ENCODE assay signal across 22 mouse cellular contexts in genomic region chr6:67348065-67348464, GRCm38 (mm10). TPM values are rescaled to one million over a fixed set of nuclear protein-coding genes. Genes with fewer than 3 reads are reported as not detected.
DNase-seq lines count a peak whose midpoint lies in the region; ATAC-seq and TF ChIP-seq lines count a peak whose summit lies in the region.
"Had no signal": no experiment of that assay in that cellular context is flagged by ENCODE, and none has a peak within 500 bp of the region (broad histone marks: within the 10 kb centered on the region; RNA-seq: fewer than 3 reads in every experiment).

No protein-coding gene starts in this region.

- H3K36me3 ChIP-seq in liver, adult 2 months (ENCODE audit: control insufficient read depth, insufficient read depth, low read length), result no peaks in the 10 kb centered on the region
- no peaks in the 10 kb centered on the region for H3K36me3 ChIP-seq in liver, embryonic 11.5 days (ENCODE audit: control insufficient read depth, insufficient read depth, low read length)
- no peaks in the 10 kb centered on the region for H3K36me3 ChIP-seq in stomach, postnatal 0 days (ENCODE audit: control insufficient read depth, insufficient read depth, low read length)
- no peaks in the 10 kb centered on the region for H3K36me3 ChIP-seq in hindbrain, postnatal 0 days (ENCODE audit: insufficient read depth, low read length)
- H3K36me3 ChIP-seq: intestine, embryonic 15.5 days; kidney, embryonic 15.5 days; midbrain, embryonic 12.5 days had no signal

- TF ChIP-seq EP300 in stomach, postnatal 0 days (optimal IDR thresholded peaks at IDR 0.05), result no peak

- DNase-seq in liver, adult 2 months (ENCODE audit: extremely low read depth, low read depth, low spot score), result peak; percentile 3
- no peak for DNase-seq in liver, embryonic 11.5 days (ENCODE audit: low spot score)
- DNase-seq in naive thymus-derived CD4-positive, alpha-beta T cell, adult 2 months (ENCODE audit: low read depth), result peak; percentile 85
- DNase-seq in thymus, postnatal 25 days, result peak; percentile 70
- DNase-seq in layer of hippocampus, adult 11-12 months (ENCODE audit: low spot score), result no peak
- no peak for DNase-seq in stomach, postnatal 0 days (ENCODE audit: low spot score)
- no peak for DNase-seq in hindbrain, postnatal 0 days (ENCODE audit: low spot score)
- DNase-seq: adrenal gland, adult 2 months; cerebellum, adult 9-11 months; gastrocnemius, postnatal 36 days; heart, postnatal 4 days; liver, postnatal 0 days; lung, postnatal 36 days had no signal

- no peaks in the 10 kb centered on the region for H3K79me2 ChIP-seq in liver, adult 2 months (ENCODE audit: control insufficient read depth, insufficient read depth, low read length)

- H3K9me3 ChIP-seq in liver, embryonic 11.5 days (ENCODE audit: control insufficient read depth, low read length), result no peaks in the 10 kb centered on the region
- no peaks in the 10 kb centered on the region for H3K9me3 ChIP-seq in stomach, postnatal 0 days (ENCODE audit: control insufficient read depth, low read length)
- no peaks in the 10 kb centered on the region for H3K9me3 ChIP-seq in hindbrain, postnatal 0 days (ENCODE audit: low read length)
- H3K9me3 ChIP-seq: intestine, embryonic 15.5 days; kidney, embryonic 15.5 days; midbrain, embryonic 12.5 days had no signal

- no peak for TF ChIP-seq CTCF in liver, adult 2 months (IDR thresholded peaks at IDR 0.05; ENCODE audit: low read depth, low read length)
- TF ChIP-seq CTCF in stomach, postnatal 0 days (IDR thresholded peaks at IDR 0.05; ENCODE audit: low read depth), result no peak
- TF ChIP-seq CTCF in hindbrain, postnatal 0 days (IDR thresholded peaks at IDR 0.05; ENCODE audit: low read depth), result no peak

- H3K27me3 ChIP-seq in liver, adult 2 months (ENCODE audit: control insufficient read depth, insufficient read depth, low read length), result no peaks in the 10 kb centered on the region
- no peaks in the 10 kb centered on the region for H3K27me3 ChIP-seq in liver, embryonic 11.5 days (replicated peaks; ENCODE audit: control insufficient read depth, insufficient read depth, low read length)
- H3K27me3 ChIP-seq in stomach, postnatal 0 days (ENCODE audit: control insufficient read depth, insufficient read depth, low read length), result no peaks in the 10 kb centered on the region
- no peaks in the 10 kb centered on the region for H3K27me3 ChIP-seq in hindbrain, postnatal 0 days (ENCODE audit: insufficient read depth, low read length)
- H3K27me3 ChIP-seq: intestine, embryonic 15.5 days; kidney, embryonic 15.5 days; midbrain, embryonic 12.5 days had no signal

- H3K4me1 ChIP-seq in liver, adult 2 months (ENCODE audit: control insufficient read depth, insufficient read depth, low read length), result no peaks in the 10 kb centered on the region
- no peaks in the 10 kb centered on the region for H3K4me1 ChIP-seq in liver, embryonic 11.5 days (replicated peaks; ENCODE audit: control insufficient read depth, insufficient read depth, low read length)
- H3K4me1 ChIP-seq in stomach, postnatal 0 days (replicated peaks; ENCODE audit: control insufficient read depth, insufficient read depth), result no peaks in the 10 kb centered on the region
- no peaks in the 10 kb centered on the region for H3K4me1 ChIP-seq in hindbrain, postnatal 0 days (ENCODE audit: insufficient read depth, low read length)
- H3K4me1 ChIP-seq: intestine, embryonic 15.5 days; kidney, embryonic 15.5 days; midbrain, embryonic 12.5 days had no signal

- no peak overlapping the region for H3K9ac ChIP-seq in liver, adult 2 months (ENCODE audit: low read depth, low read length)
- no peak overlapping the region for H3K9ac ChIP-seq in liver, embryonic 11.5 days (ENCODE audit: low read depth, low read length)
- H3K9ac ChIP-seq in stomach, postnatal 0 days (ENCODE audit: low read length), result no peak overlapping the region
- H3K9ac ChIP-seq in hindbrain, postnatal 0 days (replicated peaks; ENCODE audit: low read length), result no peak overlapping the region
- H3K9ac ChIP-seq: intestine, embryonic 15.5 days; kidney, embryonic 15.5 days; liver, postnatal 0 days; midbrain, embryonic 12.5 days had no signal

- H3K27ac ChIP-seq in liver, adult 2 months (replicated peaks; ENCODE audit: insufficient read depth, low read depth, low read length), result no peak overlapping the region
- H3K27ac ChIP-seq in liver, embryonic 11.5 days (ENCODE audit: low read depth, low read length), result no peak overlapping the region
- no peak overlapping the region for H3K27ac ChIP-seq in stomach, postnatal 0 days (replicated peaks)
- no peak overlapping the region for H3K27ac ChIP-seq in hindbrain, postnatal 0 days
- H3K27ac ChIP-seq: intestine, embryonic 15.5 days; kidney, embryonic 15.5 days; layer of hippocampus, adult 2 months; midbrain, embryonic 12.5 days had no signal

- no peak for TF ChIP-seq POLR2A in liver, adult 2 months (IDR thresholded peaks at IDR 0.05; ENCODE audit: extremely low read depth, insufficient read depth, low read length)

- no peak overlapping the region for H3K4me2 ChIP-seq in liver, embryonic 11.5 days
- no peak overlapping the region for H3K4me2 ChIP-seq in stomach, postnatal 0 days (replicated peaks; ENCODE audit: low read depth)
- no peak overlapping the region for H3K4me2 ChIP-seq in hindbrain, postnatal 0 days (ENCODE audit: low read depth, low read length)
- H3K4me2 ChIP-seq: heart, embryonic 11.5 days; intestine, embryonic 15.5 days; kidney, embryonic 15.5 days; midbrain, embryonic 12.5 days had no signal

- H3K4me3 ChIP-seq in liver, adult 2 months (ENCODE audit: insufficient read depth, low read depth, low read length), result no peak overlapping the region
- H3K4me3 ChIP-seq in liver, embryonic 11.5 days (ENCODE audit: low read depth, low read length), result no peak overlapping the region
- H3K4me3 ChIP-seq in stomach, postnatal 0 days (ENCODE audit: low read depth, low read length), result no peak overlapping the region
- no peak overlapping the region for H3K4me3 ChIP-seq in hindbrain, postnatal 0 days (ENCODE audit: low read length)
- H3K4me3 ChIP-seq: erythroblast, embryonic 14.5 days; intestine, embryonic 15.5 days; kidney, embryonic 15.5 days; layer of hippocampus, adult 2 months; midbrain, embryonic 12.5 days; myocyte had no signal

- 73% methylated on average over 6 of the region's 6 CpGs for WGBS in liver, adult 2 months
- WGBS in liver, embryonic 11.5 days, result 65% methylated on average over 6 of the region's 6 CpGs
- whole genome bisulfite sequencing in stomach, postnatal 0 days, result 49% methylated on average over 6 of the region's 6 CpGs
- WGBS in hindbrain, postnatal 0 days, result 81% methylated on average over 6 of the region's 6 CpGs

- ATAC-seq in liver, embryonic 11.5 days (replicated peaks; ENCODE audit: low FRiP score), result no peak
- peak; percentile 91 for ATAC-seq in activated CD4-positive, CD25-positive, alpha-beta regulatory T cell, adult 4 months
- no peak for ATAC-seq in stomach, postnatal 0 days (ENCODE audit: low FRiP score, low TSS enrichment)
- ATAC-seq in hindbrain, postnatal 0 days, result no peak
- ATAC-seq: forebrain, embryonic 14.5 days; intestine, embryonic 15.5 days; liver, postnatal 0 days had no signal

RNA-seq across cellular contexts. Expression of gene Il12rb2, which starts 27.9 kb away (rescaled TPM):
- 0.09 and 0.13 TPM in 2 replicates for total RNA-seq in liver, adult 2 months (2014; rRNA removed)
- 0.12 and 0.20 TPM in 2 replicates for polyA plus RNA-seq in liver, adult 2 months (2012; rRNA removed)
- 0.25 and 0.53 TPM in 2 replicates for polyA plus RNA-seq in liver, embryonic 11.5 days (2014; fragmentation: Nextera tagmentation; extraction: Ambion mirVana)
- 1 to 10 TPM; 1.3 to 2.1 TPM for polyA plus RNA-seq in activated CD4-positive, CD25-positive, alpha-beta regulatory T cell, adult 4 months (2017; shearing (Covaris generic))
- polyA plus RNA-seq in stomach, postnatal 0 days (2015; fragmentation: Nextera tagmentation; extraction: Ambion mirVana), result 0.02 TPM in 1 of 2 replicates, not detected in the other
- 0.07 and 0.10 TPM in 2 replicates for total RNA-seq in hindbrain, postnatal 0 days (2014; rRNA removed)
- not detected in 2 replicates for polyA plus RNA-seq in hindbrain, postnatal 0 days (2015; fragmentation: Nextera tagmentation; extraction: Ambion mirVana)
- total RNA-seq: gastrocnemius, postnatal 36 days; layer of hippocampus, adult 2 months had no signal
- polyA plus RNA-seq: erythroblast, embryonic 14.5 days; forebrain, embryonic 14.5 days; kidney, embryonic 15.5 days; midbrain, embryonic 12.5 days; myocyte had no signal

Comparison
In these comparisons a context has a peak if more than half of its experiments do, and no peak if none do; other contexts are left out.
1. DNase-seq: peak in liver, adult 2 months (single experiment), naive thymus-derived CD4-positive, alpha-beta T cell, adult 2 months (single experiment) and thymus, postnatal 25 days (single experiment); none in liver, embryonic 11.5 days (single experiment), layer of hippocampus, adult 11-12 months (single experiment), stomach, postnatal 0 days (single experiment) and hindbrain, postnatal 0 days (single experiment).